Mouse (Mus musculus) myocyte (in vitro differentiated cells): ENCODE results near the gene Setd4.

Source experiments
- MYOD1 ChIP-seq, 3 experiments: IDR thresholded peaks; one replicate each; pipeline ENCODE4 v1.6.1; 2011; ENCODE audit warnings: control low read depth in 2 of 3, low read depth in 2 of 3, mild to moderate bottlenecking in 2 of 3, moderate library complexity in 1 of 3; ENCODE audit not compliant: insufficient read length in 2 of 3, control insufficient read depth in 1 of 3
- POLR2A ChIP-seq: IDR thresholded peaks from one replicate; pipeline ENCODE4 v1.6.1; 2011; ENCODE audit warnings: low read depth, mild to moderate bottlenecking, control low read depth, moderate library complexity; ENCODE audit not compliant: insufficient read length
- TCF12 ChIP-seq: IDR thresholded peaks from one replicate; pipeline ENCODE4 v1.6.1; 2011; ENCODE audit warnings: mild to moderate bottlenecking, control low read depth; ENCODE audit not compliant: poor library complexity, insufficient read depth, severe bottlenecking

DNA sequence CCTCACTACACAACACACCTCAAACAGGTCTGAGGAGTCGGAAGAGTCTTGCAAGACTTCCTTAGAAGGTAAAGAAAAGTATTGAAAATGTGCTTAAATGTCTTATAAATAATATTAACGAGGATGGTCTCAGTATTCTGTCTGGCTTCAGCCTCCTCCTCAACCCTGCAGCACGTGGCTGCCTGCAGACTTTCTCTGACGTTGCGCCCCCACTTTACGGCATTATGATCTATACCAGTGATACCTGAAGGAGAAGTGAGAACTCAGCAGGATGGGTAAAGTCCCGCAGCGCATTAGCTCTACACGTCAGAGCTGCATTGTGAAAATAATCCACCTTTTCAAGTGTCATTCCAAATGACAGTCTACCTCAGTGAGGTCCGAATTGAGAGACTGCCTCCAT, 9.4 kb downstream of the Setd4 start:
- TF ChIP-seq MYOD1 (IDR thresholded peaks at IDR 0.05; ENCODE audit: control insufficient read depth in 1 of 3, insufficient read length in 2 of 3, low read depth in 2 of 3): no peak
- no peak for TF ChIP-seq POLR2A
- TF ChIP-seq TCF12: no peak
